Mouse (Mus musculus) urinary bladder, postnatal 4 days (tissue): ENCODE results near the gene Smpdl3b.
A peak's percentile ranks its signal among the peaks of the same experiment; 100 is the strongest.
"Not testable (repeated sequence)": the region's sequence is repeated elsewhere in the genome, so short reads cannot be mapped to it uniquely, and the experiment has no call there.

Experiments used
- DNase-seq, 2 experiments: peaks; one replicate each; pipeline ENCODE4 v3.0.0; 2021 to 2022; ENCODE audit warnings: low spot score in 2 of 2

Gene Smpdl3b

GRCm38 (mm10) chr4:132756974-132757373 is at the start of gene Smpdl3b:
TSS of gene Smpdl3b (minus strand) at chr4:132757252.
- peak; percentile 72 to 82 for DNase-seq

GRCm38 (mm10) chr4:132806620-132807191 is 49.7 kb upstream of the Smpdl3b start:
- no peak for DNase-seq

- DNase-seq: no peak
Observed at GRCm38 (mm10) chr4:132805599-132806197, 48.6 kb upstream of the Smpdl3b start.

- DNase-seq: no peak
Observed at GRCm38 (mm10) chr4:132805146-132805545, 48.1 kb upstream of the Smpdl3b start.

- DNase-seq: no peak
Observed at GRCm38 (mm10) chr4:132804331-132804730, 47.3 kb upstream of the Smpdl3b start.

GRCm38 (mm10) chr4:132803876-132804275 is 46.8 kb upstream of the Smpdl3b start:
- DNase-seq: no peak

- no peak for DNase-seq
Observed at GRCm38 (mm10) chr4:132803212-132803611, 46.2 kb upstream of the Smpdl3b start.

- DNase-seq: no peak
Observed at GRCm38 (mm10) chr4:132802171-132802637, 45.2 kb upstream of the Smpdl3b start.

- DNase-seq: no peak
Observed at GRCm38 (mm10) chr4:132801176-132802077, 44.4 kb upstream of the Smpdl3b start.

- no peak for DNase-seq
Observed at GRCm38 (mm10) chr4:132799845-132800244, 42.8 kb upstream of the Smpdl3b start.

- not testable (repeated sequence) for DNase-seq
Observed at GRCm38 (mm10) chr4:132798666-132799065, 41.6 kb upstream of the Smpdl3b start.

- DNase-seq: no peak
Observed at GRCm38 (mm10) chr4:132798028-132798427, 41.0 kb upstream of the Smpdl3b start.

- no peak for DNase-seq
Observed at GRCm38 (mm10) chr4:132797461-132797860, 40.4 kb upstream of the Smpdl3b start.

GRCm38 (mm10) chr4:132796196-132796886 is 39.3 kb upstream of the Smpdl3b start, which contains the start of gene Themis2:
TSS of gene Themis2 (minus strand) at chr4:132796387.
- DNase-seq: peak; percentile 43 to 82

- DNase-seq: no peak
Observed at GRCm38 (mm10) chr4:132795171-132795570, 38.1 kb upstream of the Smpdl3b start.

- no peak for DNase-seq
Observed at GRCm38 (mm10) chr4:132794760-132795159, 37.7 kb upstream of the Smpdl3b start.

- DNase-seq: no peak
Observed at GRCm38 (mm10) chr4:132794028-132794427, 37.0 kb upstream of the Smpdl3b start.

- DNase-seq: not testable (repeated sequence)
Observed at GRCm38 (mm10) chr4:132793322-132794004, 36.4 kb upstream of the Smpdl3b start.

GRCm38 (mm10) chr4:132789731-132790130 is 32.7 kb upstream of the Smpdl3b start:
- no peak for DNase-seq

GRCm38 (mm10) chr4:132785228-132785627 is 28.2 kb upstream of the Smpdl3b start:
- no peak for DNase-seq

GRCm38 (mm10) chr4:132783732-132784131 is 26.7 kb upstream of the Smpdl3b start:
- DNase-seq: no peak
